Mouse (Mus musculus): ENCODE results near the gene Ninl.

GRCm38 (mm10) chr2:151038811-151039222 lies 365 bp downstream of the Ninl start:
- TF ChIP-seq GATA1 (IDR thresholded peaks at IDR 0.05; ENCODE audit: low read length): no peak
- TF ChIP-seq TAL1 (IDR thresholded peaks at IDR 0.05; ENCODE audit: low read length): no peak
